Mouse (Mus musculus) spleen, postnatal 36 days (tissue): Measurements from ENCODE around the gene St5.

Experiments
- DNase-seq, 2 experiments: peaks; one replicate each; pipeline ENCODE4 v3.0.0; 2022; ENCODE audit warnings: low spot score in 2 of 2, mixed read lengths in 1 of 2

St5 gene

DNA sequence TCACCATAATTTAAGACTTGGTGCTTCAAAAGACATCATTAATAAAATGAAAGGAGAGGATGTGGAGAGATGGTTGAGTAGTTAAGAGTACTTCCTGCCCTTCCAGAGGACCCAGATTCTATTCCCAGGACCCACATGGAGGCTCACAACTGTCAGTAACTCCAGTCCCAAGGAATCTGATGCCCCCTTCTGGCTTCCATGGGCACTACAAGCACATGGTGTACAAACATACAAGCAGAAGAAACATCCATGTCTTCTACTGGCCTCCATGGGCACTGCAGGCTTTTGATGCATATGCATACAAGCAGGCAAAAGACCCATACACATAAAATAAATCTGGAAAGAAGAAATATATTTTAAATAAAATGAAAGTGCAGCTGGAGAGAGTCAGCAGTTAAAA, 3.2 kb downstream of the St5 start:
- DNase-seq: no peak

DNA sequence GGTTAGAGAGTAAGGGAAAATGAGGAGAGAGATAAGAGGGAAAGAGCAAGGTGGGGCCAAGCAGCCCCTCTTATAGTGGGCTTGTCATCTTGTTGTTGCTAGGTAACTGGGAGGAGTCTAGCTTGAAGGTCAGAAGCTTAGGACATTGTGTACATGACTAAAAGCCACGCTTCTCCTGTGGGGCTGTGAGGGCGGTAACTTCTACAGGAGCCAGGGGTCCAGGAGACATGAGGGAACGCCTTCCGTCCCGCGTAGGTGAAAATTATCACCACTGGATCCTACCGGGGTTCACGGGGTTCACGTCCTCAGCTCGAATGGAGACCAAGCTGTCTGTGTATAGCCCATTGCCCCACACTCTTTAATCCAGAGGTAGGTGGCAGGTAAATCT, 8.1 kb downstream of the St5 start:
- no peak for DNase-seq

DNA sequence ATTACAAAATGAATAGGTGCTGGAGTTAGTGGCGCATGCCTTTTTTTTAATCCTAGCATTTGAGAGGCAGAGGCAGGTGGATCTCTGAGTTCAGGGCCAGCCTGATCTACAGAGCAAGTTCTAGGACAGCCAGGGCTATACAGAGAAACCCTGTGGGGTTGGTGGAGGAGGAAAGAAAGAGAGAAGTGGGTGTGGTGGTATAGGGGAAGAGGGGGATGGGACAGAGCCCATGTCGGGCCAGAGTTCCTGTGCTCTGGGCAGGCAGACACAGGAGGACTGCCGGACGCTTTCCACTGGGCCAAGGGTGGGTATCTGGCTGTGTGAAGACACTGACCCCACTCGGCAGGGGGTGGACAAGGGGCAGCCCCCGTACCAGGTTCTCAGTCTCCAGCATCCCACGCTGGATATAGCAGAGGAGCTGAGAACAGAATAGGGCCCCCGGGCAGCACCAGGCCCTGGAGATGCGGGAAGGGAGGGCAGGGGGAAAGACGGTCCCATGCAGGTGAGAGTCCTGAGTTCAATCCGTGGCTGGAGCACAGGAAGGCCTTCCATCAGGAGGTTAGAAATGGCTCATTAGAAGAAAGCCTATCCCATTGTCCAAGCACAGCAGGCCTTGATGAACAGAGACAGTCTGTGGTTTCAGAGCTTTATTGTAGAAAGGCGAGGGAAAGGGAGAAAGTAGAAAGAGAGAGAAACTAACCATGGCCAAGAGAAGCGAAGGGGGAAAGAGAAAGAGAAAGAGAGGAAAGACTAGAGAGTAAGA, 8.6 kb downstream of the St5 start:
- no peak for DNase-seq

DNA sequence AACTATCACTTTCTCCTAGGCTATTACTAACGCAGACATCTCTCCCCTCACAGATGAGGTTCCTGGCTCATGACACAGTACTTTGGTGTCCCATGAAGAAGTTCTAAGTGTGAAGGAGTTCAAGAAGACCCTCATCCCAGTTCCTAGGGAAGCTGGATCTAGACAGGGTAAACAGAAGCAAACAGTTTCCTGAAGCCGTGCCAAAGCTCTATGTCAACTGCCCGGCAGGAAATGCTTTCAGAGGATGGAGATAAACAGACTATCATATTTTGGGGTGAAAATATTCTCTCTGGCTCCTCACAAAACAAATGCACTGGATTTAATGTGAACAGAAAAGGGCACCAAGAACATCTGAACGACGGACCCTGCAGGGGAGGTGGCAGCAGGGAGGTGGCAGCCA, 12.4 kb downstream of the St5 start:
- no peak for DNase-seq

DNA sequence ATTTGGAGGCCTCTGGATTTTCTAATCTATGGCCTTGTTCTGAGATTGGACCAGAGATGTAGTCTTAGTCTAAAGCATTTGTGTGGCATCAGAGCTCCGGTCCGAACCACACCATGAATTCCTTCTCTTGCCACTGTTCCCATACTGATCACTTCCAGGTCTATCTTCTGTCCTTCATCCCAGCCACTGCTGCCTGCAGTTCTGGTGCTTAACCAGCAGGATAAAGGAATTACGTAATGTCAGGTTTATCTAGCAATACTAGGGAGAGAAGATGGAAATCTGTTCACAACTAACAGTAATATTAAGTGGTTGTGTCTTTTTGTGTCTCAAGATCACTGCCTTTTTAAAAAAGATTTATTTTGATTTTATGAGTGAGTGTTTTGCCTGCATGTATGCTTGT, 13.3 kb downstream of the St5 start:
- DNase-seq: no peak

DNA sequence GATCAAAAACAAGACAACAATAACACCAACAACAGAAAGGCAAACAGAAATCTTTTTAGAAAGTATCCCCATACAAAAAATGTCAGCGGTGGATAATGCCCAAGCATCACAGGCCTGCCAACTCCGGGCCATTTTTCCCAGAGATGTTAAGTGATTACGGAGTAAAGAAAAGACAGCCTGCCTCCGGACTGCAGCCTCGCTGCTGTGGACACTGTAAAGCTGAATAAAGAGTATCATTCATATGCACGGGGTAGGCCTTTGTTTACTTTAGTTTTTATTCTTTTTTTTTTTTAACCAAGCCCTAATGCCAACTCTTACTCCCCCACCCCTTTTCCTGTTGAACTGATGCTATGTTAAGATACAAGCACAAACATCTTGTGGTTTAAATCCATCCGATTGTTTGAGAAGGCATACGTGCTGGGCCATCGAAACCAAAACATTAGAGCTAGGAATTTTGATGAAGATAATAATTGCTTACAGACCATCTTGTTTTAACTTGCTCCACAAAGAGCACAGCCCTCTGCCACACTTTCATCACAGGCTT, 16.7 kb downstream of the St5 start:
- no peak for DNase-seq

DNA sequence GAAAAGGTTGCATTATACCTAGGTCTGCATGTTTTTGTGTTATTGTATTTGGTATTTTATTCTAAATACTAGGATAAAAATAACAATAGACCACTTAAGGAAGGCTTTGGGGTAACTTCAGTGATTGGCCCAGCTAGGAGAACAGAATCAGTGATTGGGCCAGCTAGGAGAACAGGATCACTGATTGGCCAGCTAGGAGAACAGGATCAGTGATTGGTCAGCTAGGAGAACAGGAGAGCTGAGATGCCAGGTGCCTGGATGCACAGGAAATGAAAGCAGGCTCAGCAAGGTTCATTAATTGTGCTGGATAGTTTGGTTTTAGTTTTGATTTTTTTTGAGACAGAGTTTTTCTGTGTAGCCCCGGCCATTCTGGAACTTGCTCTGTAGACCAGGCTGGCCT, 22.5 kb downstream of the St5 start:
- DNase-seq: no peak

DNA sequence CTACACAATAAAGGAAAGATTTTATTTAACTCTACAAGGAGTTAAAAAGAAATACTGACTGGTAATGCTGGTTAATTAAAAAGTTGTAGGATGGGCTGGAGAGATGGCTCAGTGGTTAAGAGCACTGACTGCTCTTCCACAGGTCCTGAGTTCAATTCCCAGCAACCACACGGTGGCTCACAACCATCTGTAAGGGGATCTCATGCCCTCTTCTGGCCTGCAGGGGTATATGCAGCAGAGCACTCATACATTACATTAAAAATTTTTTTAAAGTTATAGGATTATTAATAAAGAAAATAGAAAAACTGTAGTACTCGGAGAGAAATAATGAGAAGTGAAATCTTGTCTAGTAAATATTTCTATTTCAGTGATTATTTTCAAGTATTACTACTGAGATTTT, 23.1 kb downstream of the St5 start:
- no peak for DNase-seq

DNA sequence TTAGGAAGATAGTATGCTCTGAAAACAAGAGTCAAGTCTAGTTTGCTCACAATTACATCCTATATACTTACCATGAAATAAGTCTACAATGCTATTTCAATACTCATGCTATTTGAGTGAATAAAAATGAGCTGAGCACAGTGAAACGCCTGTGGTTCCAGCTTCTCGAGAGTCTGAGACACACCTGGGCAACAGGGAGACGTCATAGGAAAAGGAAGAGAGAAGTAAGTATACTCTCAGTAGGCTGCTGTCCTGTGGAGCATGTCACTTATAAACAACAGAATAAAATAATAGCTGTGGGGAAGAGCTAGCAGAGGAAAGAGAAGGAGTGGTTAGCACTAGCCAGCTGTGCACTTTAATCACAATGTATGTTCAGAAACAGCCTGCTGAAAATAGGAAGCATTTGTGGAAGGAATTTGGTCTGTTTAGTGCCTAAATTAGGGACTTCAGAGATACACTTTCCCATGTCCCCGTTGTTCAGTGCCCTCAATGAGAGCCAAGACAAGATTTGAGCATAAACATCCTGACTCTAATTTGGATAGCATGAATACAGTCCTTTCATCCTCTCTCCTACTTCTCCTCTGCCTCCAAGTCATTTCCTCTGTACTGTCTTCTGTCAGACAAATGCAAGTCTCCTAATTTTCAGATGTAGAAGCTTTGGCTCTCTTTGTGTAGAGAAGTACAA, 28.3 kb downstream of the St5 start:
- DNase-seq: no peak

DNA sequence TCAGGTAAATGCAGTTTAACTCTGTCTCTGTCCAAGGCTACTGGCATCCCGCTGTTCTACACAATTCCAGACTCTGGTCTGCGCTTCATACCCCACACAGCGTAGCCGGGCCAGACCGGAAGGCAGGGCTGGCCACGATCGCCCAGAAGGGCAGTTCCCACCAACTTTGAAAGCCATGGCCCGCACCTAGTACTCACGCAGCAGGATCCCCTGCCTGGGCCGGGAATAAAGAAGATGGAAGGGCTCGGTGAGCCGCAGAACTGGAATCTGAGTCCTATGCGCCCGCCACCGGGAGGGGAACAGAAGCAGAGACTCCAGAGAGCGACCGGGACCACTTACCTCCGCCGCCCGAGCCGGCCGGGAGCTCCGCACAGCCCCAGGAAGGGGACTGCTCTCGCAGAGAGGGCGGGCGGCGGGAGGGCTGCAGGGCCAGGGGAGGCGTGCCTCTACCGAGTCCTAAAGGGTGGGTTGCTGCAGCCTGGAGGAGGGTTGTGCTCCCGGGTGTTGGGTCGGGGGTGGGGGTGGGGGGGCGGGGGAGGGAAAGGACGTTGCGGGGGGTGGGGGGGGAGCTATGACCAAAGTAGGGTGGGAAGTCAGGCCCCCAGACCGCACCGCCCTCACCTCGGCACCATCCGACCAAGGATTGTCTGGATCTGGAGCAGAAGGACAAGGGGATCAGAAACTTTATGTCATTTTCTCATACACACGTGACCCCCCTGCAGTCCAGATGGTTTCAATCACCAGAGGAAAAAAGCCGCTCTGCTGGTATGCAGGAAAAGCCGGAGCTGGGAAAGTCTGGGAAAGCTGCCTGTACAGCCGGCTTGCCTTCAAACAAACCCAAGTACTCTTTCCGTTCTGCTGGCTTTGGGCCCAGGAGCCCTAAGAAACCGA, 31.6 kb downstream of the St5 start:
- peak; percentile 4 to 8 for DNase-seq

DNA sequence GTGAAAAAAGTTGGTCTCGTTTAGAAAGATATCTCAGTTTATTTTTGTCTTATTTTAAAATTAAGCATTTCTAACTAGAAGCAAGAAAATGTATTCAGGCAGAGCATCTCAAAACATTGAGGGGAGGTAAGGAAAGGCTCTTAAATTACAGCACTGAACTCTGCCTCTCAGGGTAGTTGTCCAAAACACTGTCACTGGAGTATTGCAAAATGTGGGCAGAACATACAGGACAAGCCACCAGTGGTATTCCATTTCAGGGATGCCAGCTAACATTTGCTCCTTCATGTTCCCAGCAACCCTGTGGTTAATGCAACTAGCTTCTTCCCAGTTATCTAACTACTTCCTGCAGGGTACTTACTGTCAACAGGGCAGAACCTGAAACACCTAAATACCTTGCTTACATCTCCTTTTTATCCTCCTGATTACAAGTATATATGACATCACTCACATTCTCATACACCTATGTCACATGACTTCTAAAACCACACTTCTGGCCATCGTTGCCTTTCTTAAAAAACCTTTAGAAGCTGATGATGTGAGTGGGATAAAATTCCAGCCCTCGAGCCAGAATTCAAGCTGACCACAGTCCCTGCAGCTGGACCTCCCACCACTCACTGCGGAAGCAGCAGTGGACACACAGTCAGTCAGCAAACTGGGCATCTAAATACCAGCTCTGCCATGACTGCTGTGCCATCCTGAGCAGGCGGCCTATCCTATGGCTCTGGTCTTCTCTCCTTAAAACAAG, 33.8 kb downstream of the St5 start:
- no peak for DNase-seq

DNA sequence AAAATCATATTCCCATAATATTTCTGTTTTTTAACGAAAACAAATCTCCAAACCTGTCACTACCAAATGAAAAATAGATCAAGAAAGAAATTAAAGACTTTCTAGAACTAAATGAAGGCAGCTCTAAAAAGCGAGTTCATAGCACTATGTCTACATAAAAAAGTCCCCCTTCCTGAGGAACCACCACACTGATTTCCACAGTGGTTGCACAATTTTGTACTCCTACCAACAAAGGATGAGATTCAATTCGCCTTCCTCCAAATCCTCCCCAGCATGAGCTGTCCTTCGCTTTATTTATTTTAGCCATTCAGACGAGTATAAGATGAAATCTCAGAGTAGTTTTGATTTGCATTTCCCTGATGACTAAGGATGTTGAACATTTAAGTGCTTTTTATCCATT, 36.7 kb downstream of the St5 start:
- no peak for DNase-seq

DNA sequence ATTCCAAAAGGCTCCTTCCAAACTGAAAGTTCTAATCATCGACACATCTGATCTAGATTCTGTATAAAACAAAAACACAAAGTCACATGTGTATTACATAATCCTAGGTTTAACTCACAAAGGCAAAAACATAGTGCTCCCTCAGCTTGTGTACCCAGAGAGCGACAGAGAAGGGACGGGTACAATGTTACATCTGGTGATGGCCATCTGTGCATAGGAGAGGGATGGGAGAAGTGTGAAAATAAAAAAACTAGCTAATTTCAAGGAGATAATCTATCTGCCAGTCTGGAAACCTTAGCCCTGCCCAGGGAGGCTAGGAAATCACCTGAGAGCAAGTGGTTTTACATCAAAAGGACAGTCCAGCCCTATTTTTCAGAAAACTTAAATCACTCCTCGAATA, 40.8 kb downstream of the St5 start:
- DNase-seq: no peak

DNA sequence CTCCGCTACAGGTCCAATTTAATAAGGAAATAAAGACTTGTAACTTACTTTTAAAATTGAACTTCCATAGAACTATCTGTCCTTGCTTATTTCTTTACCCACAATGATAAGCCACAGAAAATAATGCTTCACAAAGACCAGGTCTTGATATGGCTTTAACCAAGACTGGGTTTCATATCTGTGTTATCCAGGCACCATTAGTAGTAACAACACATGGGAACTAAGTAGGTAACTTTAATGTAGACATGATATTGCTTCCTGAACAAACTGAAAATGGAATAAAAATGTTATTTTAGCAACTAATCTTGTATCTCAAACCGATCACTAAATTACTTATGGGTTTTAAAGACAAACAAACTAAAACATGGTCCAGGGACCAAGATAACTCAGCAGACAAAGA, 44.1 kb downstream of the St5 start:
- no peak for DNase-seq

DNA sequence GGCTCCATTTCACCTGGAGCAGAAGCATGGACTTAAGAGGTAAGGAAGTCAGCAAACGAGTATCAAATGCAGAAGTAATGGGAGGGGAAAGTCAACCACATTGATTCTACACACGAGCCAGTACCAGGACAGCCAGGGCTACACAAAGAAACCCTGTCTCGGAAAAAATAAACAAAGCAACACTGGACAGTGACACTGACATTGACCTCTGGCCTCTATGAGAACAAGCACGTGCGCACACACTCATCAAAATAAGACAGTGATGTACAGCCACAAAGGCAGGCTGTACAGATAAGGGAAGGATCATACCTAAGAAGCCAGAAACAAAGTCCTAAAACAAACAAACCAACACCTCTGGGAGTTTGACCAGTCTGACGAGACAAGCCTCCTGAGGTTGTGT, 45.5 kb downstream of the St5 start:
- no peak for DNase-seq

DNA sequence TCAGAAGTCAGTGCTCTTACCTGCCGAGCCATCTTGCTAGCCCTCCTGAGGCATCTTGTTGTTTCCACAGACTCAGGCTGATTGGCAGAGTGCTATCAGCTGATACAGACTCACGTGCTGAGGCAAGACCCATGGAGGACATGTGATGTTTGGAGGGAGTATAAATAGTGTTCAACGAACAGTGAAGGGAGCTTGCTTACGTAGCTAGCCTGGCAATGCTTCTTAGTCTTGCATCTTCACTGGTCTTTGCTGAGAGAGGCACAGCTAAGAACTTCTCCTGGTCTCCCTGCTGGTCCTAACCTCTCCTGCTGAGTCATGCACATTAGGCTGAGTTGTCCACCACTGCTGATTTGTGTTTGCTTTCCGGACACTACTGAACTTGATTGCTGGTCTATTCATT, 48.5 kb downstream of the St5 start:
- no peak for DNase-seq

DNA sequence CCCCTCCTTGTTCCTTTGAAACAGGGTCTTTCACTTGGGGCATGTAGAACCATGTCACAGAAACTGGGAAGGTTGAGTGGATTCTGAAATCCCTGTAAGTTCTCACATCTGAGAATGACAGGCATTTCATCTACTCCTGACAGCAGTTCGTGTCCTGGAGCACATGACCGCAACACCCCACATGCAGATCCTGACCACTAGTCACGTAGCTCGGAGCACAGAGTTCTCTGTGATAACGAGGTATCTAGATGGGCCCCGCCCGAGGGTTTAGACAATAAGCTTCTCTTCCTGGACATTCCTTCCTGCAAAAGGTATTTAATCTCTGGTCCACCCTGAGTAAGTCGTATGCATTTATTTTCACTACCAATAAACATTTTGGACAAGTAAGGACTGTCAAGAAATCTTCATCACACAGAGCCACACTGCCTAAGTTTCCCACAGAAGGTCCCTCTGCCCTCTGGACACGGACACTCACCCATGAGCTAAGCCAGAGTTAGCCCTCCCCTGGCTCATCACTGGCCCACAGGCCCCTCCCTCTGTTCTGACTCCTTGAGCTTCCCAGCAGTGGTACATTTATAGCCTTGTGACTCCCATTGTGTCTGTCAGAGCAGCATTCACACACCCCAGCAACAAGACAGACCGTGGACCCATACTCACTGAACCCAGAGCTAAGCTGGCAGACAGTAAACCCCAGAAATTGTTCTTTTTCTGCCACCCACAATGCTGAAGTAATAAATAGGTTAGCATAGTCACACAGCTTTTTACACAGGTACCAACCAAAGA, 54.4 kb downstream of the St5 start:
- no peak for DNase-seq

DNA sequence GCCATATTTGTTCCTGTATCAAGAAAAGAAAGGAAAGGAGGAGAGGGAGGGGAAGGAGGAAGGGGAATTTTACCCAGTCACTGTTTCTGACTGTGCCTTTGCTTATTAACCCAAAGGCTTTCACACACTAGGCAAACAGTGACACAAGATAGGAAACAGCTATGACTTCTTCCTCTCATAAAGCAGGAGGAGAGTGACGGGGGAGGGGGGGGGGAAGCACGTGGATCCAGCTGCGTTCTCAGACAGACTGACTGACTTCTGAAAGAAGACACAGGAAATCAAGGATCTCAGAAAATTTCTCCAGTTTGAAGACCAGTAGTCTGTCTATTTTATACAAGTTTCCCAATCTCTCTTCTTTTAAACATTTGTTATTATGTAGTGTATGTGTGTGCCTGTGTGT, 56.8 kb downstream of the St5 start:
- no peak for DNase-seq

DNA sequence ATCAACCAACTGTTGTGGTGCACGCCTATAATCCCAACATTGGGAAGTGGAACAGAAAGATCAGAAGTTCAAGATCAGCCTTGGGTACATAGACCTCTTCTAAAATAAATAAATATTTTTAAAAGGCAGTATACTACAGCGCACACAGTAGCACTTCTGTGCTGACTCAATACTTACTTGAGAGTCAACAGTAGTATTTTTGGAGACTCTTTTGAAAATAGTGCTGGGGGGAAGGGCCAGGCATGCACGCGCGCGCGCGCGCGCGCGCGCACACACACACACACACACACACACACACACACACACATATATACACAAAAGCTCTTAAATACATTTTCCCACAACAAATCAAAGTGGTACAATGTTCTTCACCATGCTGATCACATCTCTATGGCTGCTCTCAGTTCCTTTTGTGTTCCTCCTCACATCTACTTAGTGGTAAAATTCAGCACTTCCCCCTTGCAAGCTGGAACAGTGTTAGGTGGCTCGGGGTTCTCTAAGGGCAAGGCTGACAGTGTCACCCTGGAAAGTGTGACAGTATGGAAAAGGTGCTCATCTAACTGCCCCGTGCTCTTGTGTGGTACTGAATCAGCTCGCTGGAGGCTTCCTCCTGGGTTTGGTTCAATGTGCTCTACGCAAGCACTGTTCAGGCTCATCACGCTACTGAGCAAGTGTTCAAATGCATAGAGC, 60.0 kb downstream of the St5 start:
- DNase-seq: no peak

DNA sequence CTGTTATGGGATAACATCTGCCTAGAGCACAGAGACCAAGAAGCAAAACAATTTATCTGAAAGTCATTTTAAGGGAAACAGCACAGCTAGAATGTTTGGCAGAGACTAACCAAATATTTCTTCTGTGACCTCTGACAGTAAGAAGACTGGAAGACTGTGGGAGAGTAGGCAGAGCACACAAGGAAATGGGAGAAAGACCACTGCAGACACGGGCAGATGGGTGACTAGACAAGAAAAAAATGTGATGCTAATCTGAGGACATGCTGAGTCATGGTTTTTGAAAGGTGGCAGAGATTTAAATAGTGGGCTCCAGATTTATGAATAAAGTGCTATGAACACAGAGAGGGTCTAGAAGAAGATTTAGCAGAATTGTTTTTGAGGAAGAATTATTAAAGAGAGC, 61.4 kb downstream of the St5 start:
- DNase-seq: no peak
